Mouse (Mus musculus): ENCODE data around the gene Olfr1335. TPM values are rescaled to one million over a fixed set of nuclear protein-coding genes. Genes with fewer than 3 reads are reported as not detected.
"Not testable (repeated sequence)": the region's sequence is repeated elsewhere in the genome, so short reads cannot be mapped to it uniquely, and the experiment has no call there.

Olfr1335 gene
- polyA plus RNA-seq (2015; fragmentation: Nextera tagmentation; extraction: Ambion mirVana), result not detected in 2 replicates

DNA sequence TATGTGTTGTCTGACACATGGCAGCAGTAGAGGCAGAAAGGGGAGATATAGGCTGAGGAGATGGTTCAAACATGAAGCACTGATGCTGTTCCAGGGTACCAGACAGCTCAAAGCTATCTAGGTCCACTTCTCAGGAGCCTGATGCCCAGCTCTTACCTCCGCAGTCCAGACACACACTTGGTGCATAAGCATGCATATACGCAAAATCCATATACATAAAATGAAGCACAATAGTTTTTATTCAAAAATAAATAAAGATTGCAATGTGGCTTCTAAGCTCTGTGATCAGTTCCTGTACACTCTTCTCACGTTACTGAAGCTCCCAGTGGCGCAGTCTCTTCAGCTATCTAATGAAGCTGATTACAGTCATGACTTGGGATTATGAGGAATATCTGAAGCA lies at the start of gene Olfr1335:
Olfr1335 (minus strand) TSS at position 101 of the 400 bp plus-strand sequence.
- 69% methylated on average over 4 of the region's 4 CpGs for WGBS (ENCODE audit: insufficient replicate concordance)
- no peak for ATAC-seq (ENCODE audit: low read depth)
- Histone ChIP-seq H3K36me3 (ENCODE audit: control insufficient read depth, insufficient read depth) (no peaks in the 10 kb centered on the region), H3K9ac (ENCODE audit: low read depth, low read length) (no peak within 1 kb of the TSS), H3K4me2 (ENCODE audit: low read depth, low read length) (no peak within 1 kb of the TSS), H3K4me1 (ENCODE audit: control insufficient read depth, low read depth, low read length) (no peaks in the 10 kb centered on the region), H3K9me3 (replicated peaks; ENCODE audit: control insufficient read depth, low read length) (no peaks in the 10 kb centered on the region), H3K27me3 (ENCODE audit: control insufficient read depth, insufficient read depth, low read depth, low read length) (no peaks in the 10 kb centered on the region), H3K4me3 (ENCODE audit: low read depth, low read length) (no peak within 1 kb of the TSS), H3K27ac (ENCODE audit: low read length) (no peak within 1 kb of the TSS)

DNA sequence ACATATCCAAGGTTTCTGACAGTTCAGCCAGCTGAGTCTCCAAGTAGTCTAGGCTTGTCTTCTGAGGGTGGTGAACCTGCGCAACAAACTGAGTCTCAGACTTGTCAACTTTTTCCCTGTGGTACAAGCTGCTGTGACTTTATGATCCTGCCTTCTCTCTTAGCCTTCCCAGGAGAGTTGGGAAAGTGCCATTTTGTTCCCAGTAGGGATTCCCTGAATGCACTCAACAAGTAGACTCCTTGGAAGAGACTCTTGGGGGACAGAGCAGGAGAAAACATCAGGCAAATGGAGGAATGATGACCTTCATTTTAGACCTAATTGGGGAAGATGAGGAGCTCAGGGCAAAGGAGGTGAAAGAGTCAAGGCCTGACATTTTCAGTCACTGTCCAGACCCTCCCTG lies 26.4 kb upstream of the Olfr1335 start, which contains the start of gene Olfr1333:
Olfr1333 (minus strand) TSS at position 101 of the 400 bp plus-strand sequence.
- Histone ChIP-seq H3K36me3 (ENCODE audit: control insufficient read depth, insufficient read depth) (no peaks in the 10 kb centered on the region), H3K4me2 (ENCODE audit: low read depth, low read length) (no peak within 1 kb of the TSS), H3K4me3 (ENCODE audit: low read depth, low read length) (no peak within 1 kb of the TSS), H3K27me3 (ENCODE audit: control insufficient read depth, insufficient read depth, low read depth, low read length) (no peaks in the 10 kb centered on the region), H3K9ac (ENCODE audit: low read depth, low read length) (no peak within 1 kb of the TSS), H3K9me3 (replicated peaks; ENCODE audit: control insufficient read depth, low read length) (no peaks in the 10 kb centered on the region), H3K27ac (ENCODE audit: low read length) (no peak within 1 kb of the TSS), H3K4me1 (ENCODE audit: control insufficient read depth, low read depth, low read length) (no peaks in the 10 kb centered on the region)
- ATAC-seq (ENCODE audit: low read depth), result no peak
- WGBS (ENCODE audit: insufficient replicate concordance), result 65% methylated on average over 1 of the region's 1 CpGs

DNA sequence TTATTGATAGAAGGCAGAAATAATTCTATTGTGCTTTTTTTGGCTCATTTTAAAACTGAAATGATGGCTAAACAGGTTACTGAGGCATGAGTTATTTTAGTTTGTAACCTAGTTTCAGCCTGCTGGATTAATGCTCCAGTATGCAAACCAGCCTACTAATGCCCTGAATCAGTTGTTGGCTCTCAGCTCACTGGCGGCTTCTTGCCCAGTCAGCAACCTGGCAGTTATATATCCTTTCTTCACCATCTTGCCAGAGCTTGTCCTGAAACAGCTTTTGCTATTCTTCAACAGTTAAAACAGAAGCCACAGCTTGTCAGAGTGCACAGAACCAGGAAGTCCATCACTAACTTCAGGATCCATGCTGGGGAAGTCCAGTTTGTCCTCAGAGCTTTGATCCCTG lies 9.2 kb upstream of the Olfr1335 start:
- no peak for ATAC-seq (ENCODE audit: low read depth)
- no peaks in the 10 kb centered on the region for H3K9me3 ChIP-seq (replicated peaks; ENCODE audit: control insufficient read depth, low read length)
- 59% methylated on average over 1 of the region's 1 CpGs for WGBS (ENCODE audit: insufficient replicate concordance)

DNA sequence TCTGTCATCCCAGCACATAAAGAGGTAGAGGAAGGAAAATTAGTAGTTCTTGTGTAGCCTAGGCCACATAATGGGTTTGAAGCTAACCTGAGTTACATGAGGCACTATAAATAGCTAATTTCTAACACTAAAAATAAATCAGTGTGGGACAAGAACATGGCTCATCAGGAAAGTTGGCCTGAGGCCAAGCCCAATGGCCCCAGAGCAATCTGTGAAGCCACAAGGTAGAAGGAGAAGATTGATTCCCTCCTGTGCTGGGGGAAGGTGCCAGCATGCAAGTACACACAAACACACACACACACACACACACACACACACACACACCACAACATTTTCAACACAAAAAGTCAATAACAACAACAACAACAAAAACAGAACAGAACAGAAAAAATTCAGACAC lies 16.9 kb downstream of the Olfr1335 start:
- not testable (repeated sequence) for H3K4me2 ChIP-seq (ENCODE audit: low read depth, low read length); H3K27ac ChIP-seq (ENCODE audit: low read length); ATAC-seq (ENCODE audit: low read depth); H3K4me1 ChIP-seq (ENCODE audit: control insufficient read depth, low read depth, low read length); H3K4me3 ChIP-seq (ENCODE audit: low read depth, low read length); H3K9me3 ChIP-seq (replicated peaks; ENCODE audit: control insufficient read depth, low read length); H3K27me3 ChIP-seq (ENCODE audit: control insufficient read depth, insufficient read depth, low read depth, low read length); H3K9ac ChIP-seq (ENCODE audit: low read depth, low read length); H3K36me3 ChIP-seq (ENCODE audit: control insufficient read depth, insufficient read depth)

More for the DNA sequence above, 9.2 kb upstream of the Olfr1335 start:
- Histone ChIP-seq H3K4me3 (ENCODE audit: low read depth, low read length) (no peak overlapping the region), H3K4me1 (ENCODE audit: control insufficient read depth, low read depth, low read length) (no peaks in the 10 kb centered on the region), H3K4me2 (ENCODE audit: low read depth, low read length) (no peak overlapping the region), H3K27me3 (ENCODE audit: control insufficient read depth, insufficient read depth, low read depth, low read length) (no peaks in the 10 kb centered on the region), H3K9ac (ENCODE audit: low read depth, low read length) (no peak overlapping the region), H3K27ac (ENCODE audit: low read length) (no peak overlapping the region), H3K36me3 (ENCODE audit: control insufficient read depth, insufficient read depth) (no peaks in the 10 kb centered on the region)

DNA sequence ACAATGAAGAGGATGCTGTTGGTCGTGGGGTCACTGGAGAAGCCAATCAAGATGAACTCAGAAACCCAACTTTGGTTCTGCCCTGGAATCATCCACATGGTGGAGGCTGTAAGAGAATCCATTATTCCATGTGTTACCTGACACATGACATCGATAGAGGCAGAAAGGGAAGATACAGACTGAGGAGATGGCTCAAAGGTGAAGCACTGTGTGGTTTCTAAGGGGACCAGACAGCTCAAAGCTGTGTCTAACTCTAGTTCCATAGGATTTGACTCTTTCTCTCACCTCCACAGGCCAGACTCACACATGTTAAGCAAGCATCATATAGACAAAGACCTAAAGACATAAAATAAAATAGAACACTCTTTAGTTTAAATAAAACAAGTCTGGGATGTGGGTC lies 27.3 kb downstream of the Olfr1335 start, which contains the start of gene Olfr1337:
Olfr1337 (minus strand) TSS at position 101 of the 400 bp plus-strand sequence.
- no peaks in the 10 kb centered on the region for H3K4me1 ChIP-seq (ENCODE audit: control insufficient read depth, low read depth, low read length)
- 36% methylated on average over 2 of the region's 2 CpGs for WGBS (ENCODE audit: insufficient replicate concordance)
- no peak for ATAC-seq (ENCODE audit: low read depth)

More for the DNA sequence above, 27.3 kb downstream of the Olfr1335 start, which contains the start of gene Olfr1337:
- Histone ChIP-seq H3K27ac (ENCODE audit: low read length) (no peak within 1 kb of the TSS), H3K27me3 (ENCODE audit: control insufficient read depth, insufficient read depth, low read depth, low read length) (no peaks in the 10 kb centered on the region), H3K9me3 (replicated peaks; ENCODE audit: control insufficient read depth, low read length) (no peaks in the 10 kb centered on the region), H3K4me2 (ENCODE audit: low read depth, low read length) (no peak within 1 kb of the TSS), H3K9ac (ENCODE audit: low read depth, low read length) (no peak within 1 kb of the TSS), H3K4me3 (ENCODE audit: low read depth, low read length) (no peak within 1 kb of the TSS), H3K36me3 (ENCODE audit: control insufficient read depth, insufficient read depth) (no peaks in the 10 kb centered on the region)

Other genes with a start within 250 kb of the Olfr1335 start
- gene Cfap57, start 189.2 kb downstream of the Olfr1335 start, polyA plus RNA-seq (2015; fragmentation: Nextera tagmentation; extraction: Ambion mirVana), result 0.74 and 0.91 TPM in 2 replicates
- gene Ebna1bp2, start 189.1 kb downstream of the Olfr1335 start, polyA plus RNA-seq (2015; fragmentation: Nextera tagmentation; extraction: Ambion mirVana), result 55.9 and 58.3 TPM in 2 replicates
- not detected in 2 replicates for gene Olfr62, start 151.0 kb downstream of the Olfr1335 start, polyA plus RNA-seq (2015; fragmentation: Nextera tagmentation; extraction: Ambion mirVana)
- gene Olfr1342, start 117.2 kb downstream of the Olfr1335 start, polyA plus RNA-seq (2015; fragmentation: Nextera tagmentation; extraction: Ambion mirVana), result not detected in 2 replicates
- gene Olfr1341, start 106.4 kb downstream of the Olfr1335 start, polyA plus RNA-seq (2015; fragmentation: Nextera tagmentation; extraction: Ambion mirVana), result not detected in 2 replicates
- gene Olfr1340, start 89.8 kb downstream of the Olfr1335 start, polyA plus RNA-seq (2015; fragmentation: Nextera tagmentation; extraction: Ambion mirVana), result not detected in 2 replicates
- gene Olfr1339, start 77.8 kb downstream of the Olfr1335 start, polyA plus RNA-seq (2015; fragmentation: Nextera tagmentation; extraction: Ambion mirVana), result not detected in 2 replicates
- not detected in 2 replicates for gene Olfr1338, start 51.2 kb downstream of the Olfr1335 start, polyA plus RNA-seq (2015; fragmentation: Nextera tagmentation; extraction: Ambion mirVana)
- gene Olfr1337, start 27.4 kb downstream of the Olfr1335 start, polyA plus RNA-seq (2015; fragmentation: Nextera tagmentation; extraction: Ambion mirVana), result not detected in 2 replicates
- gene Olfr1333, start 26.3 kb upstream of the Olfr1335 start, polyA plus RNA-seq (2015; fragmentation: Nextera tagmentation; extraction: Ambion mirVana), result not detected in 2 replicates
- not detected in 2 replicates for gene Olfr1331, start 54.7 kb upstream of the Olfr1335 start, polyA plus RNA-seq (2015; fragmentation: Nextera tagmentation; extraction: Ambion mirVana)
- gene Olfr1330, start 78.7 kb upstream of the Olfr1335 start, polyA plus RNA-seq (2015; fragmentation: Nextera tagmentation; extraction: Ambion mirVana), result 0.04 TPM in 1 of 2 replicates, not detected in the other
- not detected in 2 replicates for gene Olfr1329, start 107.5 kb upstream of the Olfr1335 start, polyA plus RNA-seq (2015; fragmentation: Nextera tagmentation; extraction: Ambion mirVana)
- not detected in 2 replicates for gene Olfr1328, start 128.7 kb upstream of the Olfr1335 start, polyA plus RNA-seq (2015; fragmentation: Nextera tagmentation; extraction: Ambion mirVana)
- gene Lao1, start 151.6 kb upstream of the Olfr1335 start, polyA plus RNA-seq (2015; fragmentation: Nextera tagmentation; extraction: Ambion mirVana), result not detected in 2 replicates